Mouse (Mus musculus): ENCODE measurements at regions not wholly inside any gene's neighbourhood (a gene's known extent, or its start where the extent isn't known, plus 50 kb on each side); places are given as distances from the start of the nearest gene placed in this dataset.

- DNase-seq (ENCODE audit: low read depth) = no peak
Measured at GRCm38 (mm10) chr17:72782775-72783174, 53.5 kb upstream of the Ypel5 start.

- DNase-seq (ENCODE audit: low read depth) = peak; percentile 35
Measured at GRCm38 (mm10) chr17:72781786-72782185, 54.5 kb upstream of the Ypel5 start.

- DNase-seq (ENCODE audit: low read depth) = no peak
Measured at GRCm38 (mm10) chr17:72768266-72768665, 68.0 kb upstream of the Ypel5 start.

DNA sequence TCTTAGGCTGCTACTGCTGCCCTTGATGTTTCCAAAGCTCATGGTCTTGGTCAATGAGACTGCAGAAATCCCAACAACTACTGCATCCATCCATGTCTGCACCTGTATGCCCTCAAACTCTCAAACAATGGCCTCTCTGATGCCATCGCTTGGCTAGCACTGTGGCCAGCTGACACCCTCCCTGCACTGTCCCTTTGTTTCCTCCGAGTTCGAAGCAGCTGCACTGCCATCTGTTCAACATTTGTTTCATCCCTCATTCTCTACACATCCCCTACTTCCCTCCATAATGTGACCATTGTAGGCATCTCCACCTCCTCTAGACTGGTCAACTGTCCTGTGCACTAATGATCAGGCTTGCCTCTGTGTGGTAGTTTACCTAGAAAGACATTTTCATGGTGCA is 75.3 kb upstream of the Ypel5 start:
- no peak for DNase-seq (ENCODE audit: low read depth)

DNA sequence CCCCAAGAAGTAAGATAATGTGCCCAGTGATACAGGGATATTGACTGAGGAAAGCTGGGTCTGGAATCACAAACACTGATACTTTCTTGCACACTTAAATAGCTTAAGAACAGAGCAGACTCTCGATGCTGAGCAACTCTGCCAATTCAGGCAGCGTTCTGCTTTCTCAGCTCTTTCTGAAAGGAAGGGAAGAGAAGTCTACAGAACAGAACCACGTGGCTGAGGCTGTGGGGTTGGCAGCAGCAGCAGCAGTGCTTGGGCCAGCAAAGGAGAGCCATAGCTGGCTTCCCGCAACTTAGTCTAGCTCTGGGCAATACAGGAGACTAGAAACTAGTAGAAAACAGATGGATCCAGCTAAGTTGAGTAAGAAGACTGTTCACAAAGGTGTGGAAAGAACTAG is 89.8 kb upstream of the Ypel5 start:
- DNase-seq (ENCODE audit: low read depth) = no peak

- DNase-seq (ENCODE audit: low read depth) = no peak
Measured at GRCm38 (mm10) chr17:72733006-72733405, 103.2 kb upstream of the Ypel5 start.

DNA sequence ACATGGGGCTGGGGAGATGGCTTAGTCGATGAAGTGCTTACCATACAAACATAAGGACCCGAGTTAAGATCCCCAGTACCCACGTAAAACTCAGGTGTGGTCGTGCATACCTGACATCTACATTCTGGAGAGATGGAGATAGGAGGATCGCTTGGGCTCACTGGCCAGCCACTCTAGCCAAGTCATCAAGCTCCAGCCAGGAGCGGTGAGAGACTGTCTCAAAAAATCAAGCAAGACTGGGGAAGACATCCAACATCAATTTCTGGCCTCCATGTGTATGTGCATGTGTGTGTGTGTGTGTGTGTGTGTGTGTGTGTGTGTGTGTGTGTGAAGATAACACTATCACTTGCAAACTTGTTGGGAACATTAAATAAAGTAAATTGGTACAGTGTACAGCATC is 104.6 kb upstream of the Ypel5 start:
- DNase-seq (ENCODE audit: low read depth) = no peak

GRCm38 (mm10) chr17:72731175-72731574 is 105.1 kb upstream of the Ypel5 start:
- DNase-seq (ENCODE audit: low read depth) = no peak

DNA sequence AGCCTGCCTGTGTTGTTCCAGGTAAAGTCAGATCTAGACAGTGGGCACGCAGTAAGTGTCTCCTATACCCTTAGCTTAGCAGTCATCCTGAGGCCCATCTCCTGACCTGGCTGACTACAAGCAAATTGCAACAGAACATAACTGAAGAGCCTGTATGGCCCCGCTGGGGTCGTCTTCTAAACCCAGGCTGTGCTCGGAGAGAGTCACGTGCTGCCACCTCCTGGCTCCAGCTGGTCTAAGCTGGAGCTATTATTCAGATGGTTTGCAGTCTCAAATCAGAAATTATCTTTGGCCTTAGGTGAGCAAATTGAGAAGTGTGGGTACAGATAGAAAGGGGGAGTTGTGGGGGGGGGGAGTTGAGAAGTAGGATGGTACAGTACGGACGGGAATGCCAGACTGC is 115.5 kb upstream of the Ypel5 start:
- DNase-seq (ENCODE audit: low read depth) = no peak

- no peak for DNase-seq (ENCODE audit: low read depth)
Measured at GRCm38 (mm10) chr17:72719618-72720017, 115.2 kb upstream of the Alk start.

GRCm38 (mm10) chr17:72691630-72692029 is 87.2 kb upstream of the Alk start:
- DNase-seq (ENCODE audit: low read depth) = no peak

GRCm38 (mm10) chr17:72689606-72690005 is 85.2 kb upstream of the Alk start:
- DNase-seq (ENCODE audit: low read depth) = no peak

- DNase-seq (ENCODE audit: low read depth) = no peak
Measured at GRCm38 (mm10) chr17:72688800-72689199, 84.4 kb upstream of the Alk start.

- no peak for DNase-seq (ENCODE audit: low read depth)
Measured at GRCm38 (mm10) chr17:72674658-72675057, 70.2 kb upstream of the Alk start.

DNA sequence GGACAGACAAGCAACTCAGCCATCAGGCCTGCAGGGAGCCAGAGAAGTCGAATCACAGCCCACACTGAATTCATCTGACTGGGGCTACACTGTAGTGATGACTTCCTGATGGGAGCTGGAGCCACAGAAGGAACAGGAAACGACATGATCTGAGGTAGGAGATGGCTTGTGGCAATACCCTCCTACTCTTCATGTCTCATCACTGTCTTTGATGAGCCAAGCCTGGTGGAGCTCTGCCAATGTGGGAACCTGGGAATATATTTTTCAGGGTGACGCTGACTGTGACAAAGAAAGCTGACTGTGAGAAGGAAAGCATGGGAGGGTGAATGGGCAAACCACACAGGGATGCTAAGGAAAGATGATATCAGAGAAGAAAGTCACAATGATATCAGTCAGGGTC is 67.6 kb upstream of the Alk start:
- no peak for DNase-seq (ENCODE audit: low read depth)

DNA sequence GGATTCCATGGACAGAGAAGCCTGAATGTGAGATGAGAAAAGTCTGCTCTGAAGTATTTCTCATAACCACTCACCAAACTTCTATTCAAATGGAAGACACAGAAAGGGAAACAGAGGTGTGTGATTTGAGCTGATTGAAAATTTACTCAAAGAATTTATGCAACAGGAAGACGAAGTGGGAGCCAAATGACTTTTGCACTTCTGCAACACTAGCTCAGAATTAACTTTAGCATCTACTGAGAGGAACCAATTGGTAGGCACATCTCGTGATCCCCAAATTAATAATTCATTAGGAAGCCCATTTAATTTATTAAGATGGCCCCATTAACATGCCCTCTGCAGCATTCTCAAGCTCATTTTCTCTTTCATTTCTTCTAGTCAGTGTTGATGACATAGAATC is 62.5 kb upstream of the Alk start:
- DNase-seq (ENCODE audit: low read depth) = no peak

GRCm38 (mm10) chr17:72661678-72662077 is 57.3 kb upstream of the Alk start:
- no peak for DNase-seq (ENCODE audit: low read depth)

- no peak for DNase-seq (ENCODE audit: low read depth)
Measured at GRCm38 (mm10) chr17:72658744-72659143, 54.3 kb upstream of the Alk start.

DNA sequence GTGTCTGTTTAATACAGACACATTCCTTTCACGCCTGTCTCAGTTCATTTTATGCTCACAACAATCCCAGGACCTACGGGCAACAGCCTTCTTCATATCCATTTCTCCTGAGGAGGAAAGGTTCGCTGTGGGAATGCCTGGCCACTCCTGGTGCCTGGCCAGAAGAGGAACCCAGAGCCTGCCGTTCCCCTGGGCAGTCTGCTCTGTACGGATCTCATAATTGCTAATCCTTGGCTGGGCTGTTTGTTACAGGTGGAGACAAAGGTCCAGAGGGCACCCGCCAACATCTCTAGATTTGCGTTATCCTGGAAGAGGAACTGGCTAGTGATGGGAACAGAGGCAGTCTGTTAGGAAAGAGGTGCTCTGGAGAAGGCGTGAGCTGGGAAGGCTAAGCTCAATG is 53.4 kb upstream of the Alk start:
- DNase-seq (ENCODE audit: low read depth) = no peak
